Mouse (Mus musculus) cerebellum, adult 11 months (tissue): ENCODE measurements around the gene Mlf1.

Experiments used
- DNase-seq: peaks from one replicate; pipeline ENCODE4 v3.0.0; 2022

The Mlf1 gene

GRCm38 (mm10) chr3:67373872-67374271 lies at the start of gene Mlf1:
Gene Mlf1 (plus strand): TSS chr3:67374097.
- DNase-seq, result peak; percentile 74

GRCm38 (mm10) chr3:67339558-67339957 lies 34.3 kb upstream of the Mlf1 start:
- DNase-seq, result no peak

- no peak for DNase-seq
Observed at GRCm38 (mm10) chr3:67340921-67341320, 33.0 kb upstream of the Mlf1 start.

- DNase-seq, result no peak
Observed at GRCm38 (mm10) chr3:67343004-67343662, 30.8 kb upstream of the Mlf1 start.

GRCm38 (mm10) chr3:67344599-67344998 lies 29.3 kb upstream of the Mlf1 start:
- peak; percentile 9 for DNase-seq

GRCm38 (mm10) chr3:67346674-67347073 lies 27.2 kb upstream of the Mlf1 start:
- DNase-seq, result no peak

GRCm38 (mm10) chr3:67351406-67352127 lies 22.3 kb upstream of the Mlf1 start:
- no peak for DNase-seq

- peak; percentile 20 for DNase-seq
Observed at GRCm38 (mm10) chr3:67352128-67352762, 21.7 kb upstream of the Mlf1 start.

GRCm38 (mm10) chr3:67352763-67353149 lies 21.1 kb upstream of the Mlf1 start:
- DNase-seq, result no peak

GRCm38 (mm10) chr3:67358376-67358775 lies 15.5 kb upstream of the Mlf1 start:
- no peak for DNase-seq

- DNase-seq, result no peak
Observed at GRCm38 (mm10) chr3:67366087-67366892, 7.6 kb upstream of the Mlf1 start.

- no peak for DNase-seq
Observed at GRCm38 (mm10) chr3:67367481-67367880, 6.4 kb upstream of the Mlf1 start.

- DNase-seq, result no peak
Observed at GRCm38 (mm10) chr3:67369407-67370079, 4.4 kb upstream of the Mlf1 start.

- no peak for DNase-seq
Observed at GRCm38 (mm10) chr3:67372194-67372593, 1.7 kb upstream of the Mlf1 start.

GRCm38 (mm10) chr3:67372781-67373180 lies 1.1 kb upstream of the Mlf1 start:
- DNase-seq, result no peak

GRCm38 (mm10) chr3:67374360-67374778 lies 472 bp downstream of the Mlf1 start:
- no peak for DNase-seq

GRCm38 (mm10) chr3:67375063-67375462 lies 1.2 kb downstream of the Mlf1 start, which contains the start of gene Gm17402:
Gene Gm17402 (minus strand): TSS chr3:67375163.
- DNase-seq, result no peak

- DNase-seq, result no peak
Observed at GRCm38 (mm10) chr3:67378215-67378614, 4.3 kb downstream of the Mlf1 start.

GRCm38 (mm10) chr3:67429338-67429998 lies 55.6 kb downstream of the Mlf1 start:
- peak; percentile 2 for DNase-seq

- peak; percentile 86 for DNase-seq
Observed at GRCm38 (mm10) chr3:67429999-67430380, 56.1 kb downstream of the Mlf1 start, which contains the start of gene Gfm1. Gene Gfm1 (plus strand): TSS chr3:67430096.

GRCm38 (mm10) chr3:67434011-67434410 lies 60.1 kb downstream of the Mlf1 start:
- no peak for DNase-seq

- DNase-seq, result no peak
Observed at GRCm38 (mm10) chr3:67447143-67447542, 73.2 kb downstream of the Mlf1 start.
